Mouse (Mus musculus): Measurements from ENCODE around the gene Treml2.

DNA sequence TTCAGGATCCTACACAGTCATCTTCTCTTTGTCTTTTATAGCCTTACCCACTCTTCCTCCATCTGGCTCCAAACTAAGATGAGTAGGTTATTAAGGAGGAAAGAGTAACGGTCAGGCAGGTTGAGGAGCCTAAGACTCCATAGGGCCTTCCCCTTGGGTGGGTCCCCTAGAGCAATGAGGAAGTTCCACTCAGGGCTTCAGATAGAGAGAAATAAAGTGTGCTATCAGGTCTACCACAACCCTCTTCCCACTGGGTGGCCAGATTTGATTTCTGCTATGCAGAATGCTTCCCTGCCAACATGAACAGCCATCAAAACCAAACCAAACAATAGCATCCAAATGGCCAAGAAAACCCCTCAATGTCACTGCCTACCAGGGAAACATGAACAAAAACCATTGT is 31.7 kb upstream of the Treml2 start:
- TF ChIP-seq CHD2 (IDR thresholded peaks at IDR 0.05; ENCODE audit: low read depth, low read length) (no peak), ZNF384 (IDR thresholded peaks at IDR 0.05; ENCODE audit: low read depth, low read length) (no peak)
